Comparison of ENCODE assay signal across 8 mouse cellular contexts in the genomic region with DNA sequence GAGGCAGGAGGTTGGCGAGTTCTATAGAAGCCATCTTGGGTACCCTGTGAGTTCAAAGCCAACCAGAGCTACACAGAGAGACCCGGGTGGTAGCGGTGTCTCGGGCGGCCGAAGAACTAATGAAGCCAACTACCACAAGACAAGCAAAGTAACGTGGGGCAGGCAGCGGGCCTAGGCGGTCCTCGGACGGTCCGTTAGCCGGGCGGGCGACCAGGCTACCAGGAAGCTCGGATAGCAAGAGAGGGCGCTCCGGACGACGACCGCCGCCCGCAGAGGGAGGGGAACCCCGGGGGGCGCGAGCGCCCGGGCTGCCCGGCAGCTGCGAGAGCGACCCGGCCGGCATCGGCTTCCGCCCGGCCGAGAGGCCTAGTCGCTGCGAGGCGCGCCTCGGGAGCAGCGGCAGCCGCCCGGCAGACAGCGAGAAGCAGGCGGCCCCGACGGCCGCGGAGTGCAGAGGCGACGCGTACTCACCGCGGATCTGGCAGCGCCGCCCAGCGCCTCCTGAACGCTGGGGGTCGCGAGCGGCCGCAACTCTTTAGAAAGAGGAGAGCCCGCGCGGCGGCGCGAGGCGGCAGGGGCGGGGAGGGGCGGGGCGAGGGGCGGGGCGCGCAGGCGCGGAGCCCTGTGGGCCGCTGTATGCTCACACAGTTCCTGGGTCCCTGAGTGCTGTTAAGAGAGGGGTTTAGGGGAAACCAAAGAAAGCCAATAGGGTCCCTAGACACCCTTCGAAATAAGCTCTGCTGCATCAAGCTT. TPM values are rescaled to one million over a fixed set of nuclear protein-coding genes. Genes with fewer than 3 reads are reported as not detected.
A peak's percentile ranks its signal among the peaks of the same experiment; 100 is the strongest.
DNase-seq lines count a peak whose midpoint lies in the region; ATAC-seq and TF ChIP-seq lines count a peak whose summit lies in the region.

A gene (minus strand): TSS at position 575 of the 753 bp plus-strand sequence.

- no peaks in the 10 kb centered on the region for H3K9me3 ChIP-seq in embryonic facial prominence, embryonic 15.5 days (replicated peaks)
- H3K9me3 ChIP-seq in liver, embryonic 12.5 days (replicated peaks), result 0 out of 2 replicates have a peak, but pooled peaks cover 3% of the 10 kb centered on the region

- peak; percentile 76; the same call in 1 of the 2 replicates for TF ChIP-seq POLR2A in bone marrow macrophage, adult 2 months (IDR thresholded peaks at IDR 0.05; ENCODE audit: borderline replicate concordance, low read depth, low read length)

- H3K36me3 ChIP-seq in embryonic facial prominence, embryonic 15.5 days, result no peaks in the 10 kb centered on the region
- no peaks in the 10 kb centered on the region for H3K36me3 ChIP-seq in liver, embryonic 12.5 days
- no peaks in the 10 kb centered on the region for H3K36me3 ChIP-seq in splenic B cell, adult 2 months (ENCODE audit: control insufficient read depth, insufficient read depth, low read length, poor library complexity, severe bottlenecking)

- H3K4me1 ChIP-seq in bone marrow macrophage, adult 2 months (ENCODE audit: control insufficient read depth, insufficient read depth, low read length), result 0 out of 2 replicates have a peak, but pooled peaks cover 2% of the 10 kb centered on the region
- H3K4me1 ChIP-seq in embryonic facial prominence, embryonic 15.5 days, result peaks cover 8% of the 10 kb centered on the region
- H3K4me1 ChIP-seq in liver, embryonic 12.5 days, result peaks cover 30% of the 10 kb centered on the region

- TF ChIP-seq CTCF in bone marrow macrophage, adult 2 months (IDR thresholded peaks at IDR 0.05; ENCODE audit: low read depth, low read length), result no peak

- peak; percentile 93 for ATAC-seq in embryonic facial prominence, embryonic 15.5 days (ENCODE audit: insufficient number of reproducible peaks, low FRiP score, low TSS enrichment, low read depth)
- ATAC-seq in liver, embryonic 12.5 days, result peak; percentile 89

- DNase-seq in CD4-positive, CD25-positive, alpha-beta regulatory T cell, adult 2 months (ENCODE audit: low read depth, low spot score), result peak; percentile 92
- peak; percentile 81 for DNase-seq in heart, adult 9 months (ENCODE audit: low spot score in 2 of 2)
- peak; percentile 79 for DNase-seq in kidney, adult 9 months
- DNase-seq in naive thymus-derived CD4-positive, alpha-beta T cell, adult 2 months (ENCODE audit: low read depth), result peak; percentile 90
- DNase-seq in splenic B cell, adult 2 months (ENCODE audit: low read depth, low spot score), result peak; percentile 90

- H3K9ac ChIP-seq in embryonic facial prominence, embryonic 15.5 days, result peak within 1 kb of the TSS; percentile 90
- H3K9ac ChIP-seq in liver, embryonic 12.5 days, result peak within 1 kb of the TSS; percentile 95

- peak within 1 kb of the TSS; percentile 68 for H3K27ac ChIP-seq in bone marrow macrophage, adult 2 months (ENCODE audit: insufficient read depth, low read depth, low read length)
- peak within 1 kb of the TSS; percentile 94 for H3K27ac ChIP-seq in embryonic facial prominence, embryonic 15.5 days (replicated peaks)
- H3K27ac ChIP-seq in liver, embryonic 12.5 days, result peak within 1 kb of the TSS; percentile 94

- peak within 1 kb of the TSS; percentile 64 for H3K4me3 ChIP-seq in bone marrow macrophage, adult 2 months (ENCODE audit: insufficient read depth, low read length)
- H3K4me3 ChIP-seq in embryonic facial prominence, embryonic 15.5 days (replicated peaks), result peak within 1 kb of the TSS; percentile 91
- H3K4me3 ChIP-seq in liver, embryonic 12.5 days, result peak within 1 kb of the TSS; percentile 87

- H3K27me3 ChIP-seq in embryonic facial prominence, embryonic 15.5 days, result no peaks in the 10 kb centered on the region
- H3K27me3 ChIP-seq in liver, embryonic 12.5 days (replicated peaks), result no peaks in the 10 kb centered on the region
- H3K27me3 ChIP-seq in splenic B cell, adult 2 months (ENCODE audit: control insufficient read depth, insufficient read depth, low read length, poor library complexity, severe bottlenecking), result no peaks in the 10 kb centered on the region

- under 1% methylated on average over 81 of the region's 81 CpGs for WGBS in embryonic facial prominence, embryonic 15.5 days
- 0% methylated on average over 63 of the region's 81 CpGs for WGBS in liver, embryonic 12.5 days (ENCODE audit: insufficient replicate concordance)

- peak within 1 kb of the TSS; percentile 69 for H3K4me2 ChIP-seq in embryonic facial prominence, embryonic 15.5 days (replicated peaks)
- H3K4me2 ChIP-seq in liver, embryonic 12.5 days, result peak within 1 kb of the TSS; percentile 75

RNA-seq across cellular contexts. Expression of the gene that starts here (rescaled TPM):
- polyA plus RNA-seq in bone marrow macrophage, adult 2 months (2012; ENCODE audit: insufficient read depth, insufficient read length, missing spikeins), result 41.7 and 46.8 TPM in 2 replicates
- 27.8 and 32.2 TPM in 2 replicates for polyA plus RNA-seq in embryonic facial prominence, embryonic 15.5 days (2015; fragmentation: Nextera tagmentation; extraction: Ambion mirVana)
- 18.4 TPM in 2 replicates for polyA plus RNA-seq in liver, embryonic 12.5 days (2016; fragmentation: Nextera tagmentation; extraction: Ambion mirVana)

Comparison
In these comparisons a context has a peak if more than half of its experiments do, and no peak if none do; other contexts are left out.
1. Peak in every context shown above with its lines: DNase-seq, ATAC-seq, H3K4me3 ChIP-seq and H3K27ac ChIP-seq.